Mouse (Mus musculus) kidney, embryonic 15.5 days (tissue): ENCODE data around the gene Nmnat3. TPM values are rescaled to one million over a fixed set of nuclear protein-coding genes. Genes with fewer than 3 reads are reported as not detected.

Experiments
- ATAC-seq: fragments of 200-750 bp; cut with Nextera tagmentation; replicated peaks from 2 replicates; pipeline ENCODE4 v1.8.0; 2017; ENCODE audit warnings: moderate TSS enrichment; ENCODE audit not compliant: low FRiP score
- H3K27ac ChIP-seq: fragments of 300-500 bp; sonication (generic); 2 replicates; pipeline ENCODE4 v1.5.1; 2015; ENCODE audit warnings: mild to moderate bottlenecking, inconsistent platforms
- H3K27me3 ChIP-seq: fragments of 300-500 bp; sonication (generic); 2 replicates; pipeline ENCODE4 v1.6.1; 2015; ENCODE audit warnings: inconsistent platforms
- H3K36me3 ChIP-seq: fragments of 300-500 bp; sonication (generic); 2 replicates; pipeline ENCODE4 v1.6.1; 2015; ENCODE audit warnings: inconsistent platforms
- H3K4me1 ChIP-seq: fragments of 300-500 bp; sonication (generic); 2 replicates; pipeline ENCODE4 v1.6.1; 2015; ENCODE audit warnings: inconsistent platforms
- H3K4me2 ChIP-seq: fragments of 300-500 bp; sonication (generic); 2 replicates; pipeline ENCODE4 v1.6.1; 2015; ENCODE audit warnings: moderate library complexity, mild to moderate bottlenecking, inconsistent platforms
- H3K4me3 ChIP-seq: fragments of 300-500 bp; sonication (generic); replicated peaks from 2 replicates; pipeline ENCODE4 v1.5.1; 2015; ENCODE audit warnings: mild to moderate bottlenecking, inconsistent platforms
- H3K9ac ChIP-seq: fragments of 300-500 bp; sonication (generic); 2 replicates; pipeline ENCODE4 v1.6.1; 2015; ENCODE audit warnings: mild to moderate bottlenecking, inconsistent platforms
- H3K9me3 ChIP-seq: fragments of 300-500 bp; sonication (generic); replicated peaks from 2 replicates; pipeline ENCODE4 v1.6.1; 2016; ENCODE audit warnings: inconsistent platforms
- WGBS: fragments of 180-500 bp; shearing (Covaris S2); methylation state at CpG from one replicate; pipeline ENCODE4 v1.1.7; 2015; ENCODE audit warnings: mixed read lengths; 5-methylcytosine and 5-hydroxymethylcytosine counted together
- polyA plus RNA-seq: library from polyadenylated mRNA; unstranded; fragments of >200 nt; fragmentation: Nextera tagmentation; extraction: Ambion mirVana; gene quantifications from 2 replicates; pipeline ENCODE4 v1.2.1, GENCODE M21; 2015

Gene Nmnat3
- polyA plus RNA-seq, 1 experiment from 2014 or later, result 10.4 TPM

DNA sequence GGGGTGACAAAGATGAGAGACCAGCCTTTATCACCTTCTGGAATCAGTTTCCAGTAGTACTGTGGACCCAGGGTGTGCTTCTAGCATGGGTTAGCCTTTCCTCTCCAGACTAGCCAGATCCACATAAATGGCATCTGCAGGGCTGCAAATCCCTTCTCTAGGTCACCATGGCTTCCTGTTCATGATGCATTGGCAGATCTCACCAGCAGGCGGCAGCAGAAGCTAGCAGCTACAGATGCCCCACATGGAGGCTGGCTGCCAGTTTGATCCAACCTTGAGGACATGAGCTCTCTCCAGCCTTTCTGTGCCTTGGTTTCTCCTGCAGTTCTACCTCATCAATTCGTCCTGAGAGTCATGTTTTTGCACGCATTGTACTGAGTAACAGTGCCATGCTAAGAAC is 121.9 kb downstream of the Nmnat3 start:
- WGBS, result 21% methylated on average over 3 of the region's 3 CpGs
- Histone ChIP-seq H3K4me1 (no peaks in the 10 kb centered on the region), H3K27me3 (no peaks in the 10 kb centered on the region), H3K36me3 (no peaks in the 10 kb centered on the region), H3K4me3 (no peak overlapping the region), H3K9ac (no peak overlapping the region), H3K27ac (no peak overlapping the region), H3K9me3 (no peaks in the 10 kb centered on the region), H3K4me2 (no peak overlapping the region)
- peak; percentile 25; the same call in 1 of the 2 replicates for ATAC-seq

DNA sequence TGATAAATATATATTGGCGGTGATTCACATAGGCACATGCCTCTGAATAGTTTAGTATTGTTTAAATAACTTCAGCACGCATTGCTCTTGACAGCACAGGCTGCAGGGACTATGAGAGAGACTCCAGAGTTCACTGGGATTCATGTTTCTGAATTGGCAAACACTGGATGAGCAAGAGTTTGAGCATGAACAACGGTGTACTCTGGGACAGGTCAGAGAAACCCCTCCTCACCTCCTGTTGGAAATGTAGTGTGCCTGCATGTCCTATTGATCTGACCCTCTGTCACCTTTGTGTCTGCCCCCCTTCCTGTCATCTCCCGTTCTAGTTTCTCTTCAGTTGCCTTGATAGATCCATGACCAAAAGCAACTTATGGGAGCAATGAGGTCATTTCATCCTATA is 128.2 kb downstream of the Nmnat3 start:
- no peak overlapping the region for H3K4me3 ChIP-seq
- H3K4me1 ChIP-seq, result peaks cover 6% of the 10 kb centered on the region; the same call in 1 of the 2 replicates
- ATAC-seq, result no peak
- H3K9me3 ChIP-seq, result no peaks in the 10 kb centered on the region
- H3K9ac ChIP-seq, result no peak overlapping the region
- H3K27me3 ChIP-seq, result no peaks in the 10 kb centered on the region
- H3K36me3 ChIP-seq, result no peaks in the 10 kb centered on the region
- H3K27ac ChIP-seq, result no peak overlapping the region
- 85% methylated on average over 4 of the region's 4 CpGs for WGBS
- no peak overlapping the region for H3K4me2 ChIP-seq

- H3K4me2 ChIP-seq, result no peak overlapping the region
- no peaks in the 10 kb centered on the region for H3K27me3 ChIP-seq
- ATAC-seq, result peak; percentile 50
- H3K36me3 ChIP-seq, result no peaks in the 10 kb centered on the region
- peaks cover 16% of the 10 kb centered on the region; the same call in 1 of the 2 replicates for H3K4me1 ChIP-seq
- H3K4me3 ChIP-seq, result no peak overlapping the region
- no peak overlapping the region for H3K27ac ChIP-seq
- no peak overlapping the region for H3K9ac ChIP-seq
- WGBS, result 47% methylated on average over 7 of the region's 7 CpGs
- no peaks in the 10 kb centered on the region for H3K9me3 ChIP-seq
These were observed 130.7 kb downstream of the Nmnat3 start for GRCm38 (mm10) chr9:98417919-98418318.

GRCm38 (mm10) chr9:98418346-98418745 is 131.1 kb downstream of the Nmnat3 start:
- 73% methylated on average over 3 of the region's 3 CpGs for WGBS
- H3K4me1 ChIP-seq, result peaks cover 16% of the 10 kb centered on the region; the same call in 1 of the 2 replicates
- no peaks in the 10 kb centered on the region for H3K27me3 ChIP-seq
- no peak overlapping the region for H3K4me3 ChIP-seq
- no peaks in the 10 kb centered on the region for H3K9me3 ChIP-seq
- H3K36me3 ChIP-seq, result no peaks in the 10 kb centered on the region
- no peak overlapping the region for H3K27ac ChIP-seq
- no peak overlapping the region for H3K9ac ChIP-seq
- no peak for ATAC-seq
- H3K4me2 ChIP-seq, result no peak overlapping the region

DNA sequence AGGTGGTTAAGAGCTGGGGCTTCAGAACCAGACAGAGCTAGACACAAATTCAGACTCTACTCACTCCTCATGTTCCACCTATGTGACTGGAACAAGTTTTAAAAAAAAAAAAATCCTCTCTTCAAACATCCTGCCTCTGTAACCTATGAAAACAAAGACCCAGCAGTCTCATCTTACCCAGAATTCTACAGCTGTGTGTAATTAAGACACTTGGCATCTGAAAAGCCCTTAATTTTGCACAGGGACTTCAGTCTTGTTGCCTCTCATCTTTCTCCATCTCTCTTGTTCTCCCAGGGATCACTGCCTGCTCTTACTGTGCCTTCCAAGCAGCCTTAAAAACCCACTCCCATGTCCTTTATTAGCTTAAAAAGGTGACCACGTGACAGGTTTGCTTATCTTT is 133.4 kb downstream of the Nmnat3 start:
- Histone ChIP-seq H3K9ac (no peak overlapping the region), H3K27ac (peak overlapping the region; percentile 60), H3K36me3 (no peaks in the 10 kb centered on the region), H3K4me3 (no peak overlapping the region), H3K4me1 (peaks cover 31% of the 10 kb centered on the region), H3K4me2 (no peak overlapping the region), H3K27me3 (no peaks in the 10 kb centered on the region), H3K9me3 (no peaks in the 10 kb centered on the region)
- 59% methylated on average over 1 of the region's 1 CpGs for WGBS
- ATAC-seq, result no peak

GRCm38 (mm10) chr9:98421903-98422302 is 134.7 kb downstream of the Nmnat3 start:
- Histone ChIP-seq H3K4me2 (no peak overlapping the region), H3K9me3 (no peaks in the 10 kb centered on the region), H3K9ac (no peak overlapping the region), H3K27me3 (no peaks in the 10 kb centered on the region), H3K36me3 (no peaks in the 10 kb centered on the region), H3K27ac (peak overlapping the region; percentile 60; the same call in 1 of the 2 replicates), H3K4me3 (no peak overlapping the region), H3K4me1 (peaks cover 43% of the 10 kb centered on the region)
- 34% methylated on average over 3 of the region's 3 CpGs for WGBS
- ATAC-seq, result 0 out of 2 replicates have a peak, but pooled peaks have one; percentile 10

DNA sequence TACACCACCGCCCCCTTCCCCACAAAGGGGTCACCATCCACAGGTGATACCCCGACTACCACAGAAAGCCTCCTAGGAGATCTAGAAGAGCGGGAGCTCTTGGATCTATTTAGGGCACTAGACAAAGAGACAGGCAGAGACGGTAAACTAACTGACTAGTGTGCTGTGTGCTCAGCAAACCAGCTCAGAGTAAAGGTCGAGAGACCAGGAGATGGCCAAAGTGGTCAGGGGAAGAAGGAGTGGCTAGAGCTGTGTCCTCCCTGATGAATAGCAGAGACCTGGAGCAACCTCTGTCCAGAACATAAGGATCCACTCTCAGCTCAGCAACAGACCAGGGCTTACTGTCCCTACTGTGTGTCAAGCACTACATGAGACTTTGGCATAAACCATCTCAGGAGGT is 135.4 kb downstream of the Nmnat3 start, which contains the start of gene Rbp1:
Gene Rbp1 (plus strand): TSS at position 306 of the 400 bp plus-strand sequence.
- Histone ChIP-seq H3K27ac (peak within 1 kb of the TSS; percentile 60; the same call in 1 of the 2 replicates), H3K9ac (no peak within 1 kb of the TSS), H3K4me2 (peak within 1 kb of the TSS; percentile 83), H3K9me3 (no peaks in the 10 kb centered on the region), H3K4me1 (peaks cover 50% of the 10 kb centered on the region), H3K36me3 (no peaks in the 10 kb centered on the region; the same call in 1 of the 2 replicates), H3K4me3 (no peak within 1 kb of the TSS), H3K27me3 (no peaks in the 10 kb centered on the region)
- ATAC-seq, result no peak
- WGBS, result 78% methylated on average over 5 of the region's 5 CpGs

DNA sequence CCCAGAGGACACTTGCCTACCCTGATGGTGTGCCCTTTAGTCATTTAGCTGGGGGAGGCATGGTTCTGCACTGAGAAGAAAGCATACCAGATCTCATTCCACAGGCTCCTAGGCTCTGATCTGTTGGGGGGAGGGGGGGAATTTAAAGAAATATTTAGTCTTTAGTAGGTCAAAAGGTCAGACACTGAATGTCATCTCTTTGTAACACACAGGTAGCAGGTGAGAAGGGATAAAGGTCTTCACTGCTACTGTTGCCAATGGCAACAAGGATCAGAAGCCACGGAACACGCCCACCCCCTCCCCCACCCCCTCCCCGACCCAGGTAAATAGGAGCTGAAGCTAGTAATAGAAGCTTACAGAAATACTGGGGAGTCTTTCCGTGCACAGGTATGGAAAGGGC is 136.5 kb downstream of the Nmnat3 start:
- no peak overlapping the region for H3K9ac ChIP-seq

DNA sequence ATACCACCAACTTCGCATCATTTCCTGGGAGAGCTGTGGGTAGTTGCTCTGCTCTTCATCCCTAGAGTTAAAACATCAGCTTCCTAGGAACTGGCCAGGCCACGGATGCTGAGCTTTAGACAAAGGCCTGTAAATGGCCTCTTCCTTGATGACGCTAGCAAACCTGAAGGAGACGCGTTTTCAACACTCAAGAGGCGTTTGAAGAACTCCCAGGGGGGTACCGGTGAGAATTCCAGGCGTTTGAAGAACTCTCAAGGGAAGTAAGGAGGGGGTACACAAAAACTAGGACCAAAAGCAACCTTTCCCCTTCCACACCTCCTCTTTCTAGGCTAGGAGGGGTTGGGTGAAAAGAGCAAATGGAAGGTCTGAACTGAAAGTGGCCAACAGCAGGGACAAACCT is 137.1 kb downstream of the Nmnat3 start:
- peak overlapping the region; percentile 63; the same call in 1 of the 2 replicates for H3K9ac ChIP-seq
- H3K4me1 ChIP-seq, result peaks cover 66% of the 10 kb centered on the region

More for the DNA sequence above, 136.5 kb downstream of the Nmnat3 start:
- Histone ChIP-seq H3K27ac (no peak overlapping the region), H3K27me3 (no peaks in the 10 kb centered on the region), H3K36me3 (no peaks in the 10 kb centered on the region; the same call in 1 of the 2 replicates), H3K4me2 (peak overlapping the region; percentile 83), H3K9me3 (no peaks in the 10 kb centered on the region), H3K4me3 (no peak overlapping the region), H3K4me1 (peaks cover 60% of the 10 kb centered on the region)
- WGBS, result 10% methylated on average over 4 of the region's 4 CpGs
- ATAC-seq, result no peak

DNA sequence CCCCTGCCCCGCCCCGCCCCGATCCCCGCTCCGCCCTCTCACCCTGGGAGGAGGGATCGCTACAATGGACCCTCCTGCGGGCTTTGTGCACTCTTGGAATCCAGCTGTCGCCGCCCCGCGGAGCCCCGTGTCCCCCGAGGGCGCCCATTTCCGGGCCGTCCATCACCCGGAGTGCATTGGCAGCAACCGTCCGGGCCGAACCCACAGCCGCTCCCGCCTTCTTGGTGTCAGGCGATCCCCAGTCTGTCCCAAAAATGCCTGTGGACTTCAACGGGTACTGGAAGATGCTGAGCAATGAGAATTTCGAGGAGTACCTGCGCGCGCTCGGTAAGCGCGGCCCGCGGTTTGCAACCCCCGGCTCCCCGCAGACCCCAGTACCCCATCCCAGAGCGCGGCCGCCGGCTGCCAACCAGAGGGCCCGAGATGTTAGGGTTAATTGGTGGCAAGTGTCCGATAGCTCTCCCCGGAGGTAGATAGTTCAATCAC is 137.5 kb downstream of the Nmnat3 start:
- ATAC-seq, result peak; percentile 70
- H3K4me1 ChIP-seq, result peaks cover 69% of the 10 kb centered on the region
- peak overlapping the region; percentile 76 for H3K27ac ChIP-seq
- H3K36me3 ChIP-seq, result no peaks in the 10 kb centered on the region; the same call in 1 of the 2 replicates
- H3K9ac ChIP-seq, result peak overlapping the region; percentile 63
- H3K27me3 ChIP-seq, result no peaks in the 10 kb centered on the region
- WGBS, result under 1% methylated on average over 41 of the region's 42 CpGs
- H3K9me3 ChIP-seq, result no peaks in the 10 kb centered on the region
- peak overlapping the region; percentile 73 for H3K4me3 ChIP-seq
- peak overlapping the region; percentile 83 for H3K4me2 ChIP-seq

More for the DNA sequence above, 137.1 kb downstream of the Nmnat3 start:
- H3K4me3 ChIP-seq, result peak overlapping the region; percentile 73
- no peak for ATAC-seq
- H3K36me3 ChIP-seq, result no peaks in the 10 kb centered on the region; the same call in 1 of the 2 replicates
- WGBS, result 5% methylated on average over 8 of the region's 8 CpGs
- H3K27me3 ChIP-seq, result no peaks in the 10 kb centered on the region
- H3K9me3 ChIP-seq, result no peaks in the 10 kb centered on the region
- H3K4me2 ChIP-seq, result peak overlapping the region; percentile 83
- H3K27ac ChIP-seq, result peak overlapping the region; percentile 76

DNA sequence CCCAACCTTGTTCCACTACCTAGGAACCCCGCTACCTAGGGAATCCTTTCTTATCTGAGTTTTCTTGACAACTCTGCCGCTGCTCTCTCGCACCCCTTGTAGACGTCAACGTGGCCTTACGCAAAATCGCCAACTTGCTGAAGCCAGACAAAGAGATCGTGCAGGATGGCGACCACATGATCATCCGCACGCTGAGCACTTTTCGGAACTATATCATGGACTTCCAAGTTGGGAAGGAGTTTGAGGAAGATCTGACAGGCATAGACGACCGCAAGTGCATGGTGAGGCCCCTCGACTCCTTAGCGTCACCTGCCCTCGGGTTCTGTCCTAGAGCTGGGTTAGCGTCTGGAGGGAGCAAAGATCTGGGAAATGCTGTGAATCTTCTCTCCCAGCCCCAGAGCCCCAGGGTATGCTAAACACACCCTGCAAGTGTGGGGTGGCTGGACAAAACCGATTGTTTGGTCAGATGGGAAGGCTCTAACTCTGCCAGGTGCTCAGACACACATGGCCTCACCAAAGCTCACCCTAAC is 138.2 kb downstream of the Nmnat3 start:
- peak overlapping the region; percentile 73 for H3K4me3 ChIP-seq
- peak overlapping the region; percentile 63 for H3K9ac ChIP-seq
- H3K4me1 ChIP-seq, result peaks cover 70% of the 10 kb centered on the region
- H3K4me2 ChIP-seq, result peak overlapping the region; percentile 83
- H3K9me3 ChIP-seq, result no peaks in the 10 kb centered on the region
- H3K27me3 ChIP-seq, result no peaks in the 10 kb centered on the region
- WGBS, result 4% methylated on average over 19 of the region's 19 CpGs
- H3K27ac ChIP-seq, result peak overlapping the region; percentile 66
- no peak for ATAC-seq
- no peaks in the 10 kb centered on the region; the same call in 1 of the 2 replicates for H3K36me3 ChIP-seq

DNA sequence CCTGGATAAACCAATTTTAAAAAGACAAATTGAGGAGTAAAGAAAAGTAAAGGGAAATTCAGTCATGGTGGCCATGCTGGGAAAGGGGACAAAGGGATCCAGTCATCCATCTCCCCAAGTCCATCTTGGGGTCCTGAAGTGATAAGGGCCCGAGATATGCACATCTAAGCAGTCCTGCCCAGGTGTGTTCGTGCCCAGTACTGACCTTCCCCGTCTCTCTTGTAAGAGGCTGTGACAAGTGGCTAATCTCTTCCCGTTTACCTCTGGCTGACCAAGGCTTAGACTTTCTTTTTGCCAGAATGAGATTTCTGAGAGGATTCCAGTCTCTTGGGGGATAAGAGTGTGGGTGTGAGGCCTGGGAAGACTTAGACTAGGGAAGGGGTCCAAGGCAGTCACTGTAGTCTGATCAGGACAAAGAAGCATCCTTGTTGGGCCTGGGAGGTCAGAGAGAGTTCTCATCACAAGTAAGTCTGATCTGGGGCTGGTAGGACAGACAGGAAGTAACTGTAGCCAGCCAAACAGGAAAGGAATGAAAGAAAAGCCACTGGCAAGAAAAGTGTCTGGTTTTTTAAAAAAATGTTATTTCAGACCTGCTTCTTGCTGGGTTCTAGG is 140.8 kb downstream of the Nmnat3 start:
- Histone ChIP-seq H3K27ac (peak overlapping the region; percentile 86), H3K4me3 (peak overlapping the region; percentile 6; the same call in 1 of the 2 replicates), H3K4me2 (peak overlapping the region; percentile 83), H3K36me3 (peaks cover 11% of the 10 kb centered on the region), H3K4me1 (peaks cover 74% of the 10 kb centered on the region), H3K9me3 (no peaks in the 10 kb centered on the region), H3K27me3 (no peaks in the 10 kb centered on the region), H3K9ac (no peak overlapping the region)
- ATAC-seq, result no peak
- WGBS, result 69% methylated on average over 4 of the region's 4 CpGs
